In genomic region chr11:42420634-42421470, GRCm38 (mm10) we compare ENCODE assay signal across 9 mouse cellular contexts. TPM values are rescaled to one million over a fixed set of nuclear protein-coding genes. Genes with fewer than 3 reads are reported as not detected.
DNase-seq lines count a peak whose midpoint lies in the region; ATAC-seq and TF ChIP-seq lines count a peak whose summit lies in the region.
"Had no signal": no experiment of that assay in that cellular context is flagged by ENCODE, and none has a peak within 500 bp of the region (broad histone marks: within the 10 kb centered on the region; RNA-seq: fewer than 3 reads in every experiment).

No protein-coding gene starts in this region.

- H3K27ac ChIP-seq in heart, postnatal 0 days (ENCODE audit: low read depth) = no peak overlapping the region
- no peak overlapping the region for H3K27ac ChIP-seq in stomach, embryonic 15.5 days

- H3K9me3 ChIP-seq in heart, postnatal 0 days (replicated peaks; ENCODE audit: control insufficient read depth, low read length) = no peaks in the 10 kb centered on the region
- no peaks in the 10 kb centered on the region for H3K9me3 ChIP-seq in stomach, embryonic 15.5 days

- peak overlapping the region; percentile 96 for H3K4me2 ChIP-seq in heart, postnatal 0 days (ENCODE audit: low read depth, low read length)
- H3K4me2 ChIP-seq in stomach, embryonic 15.5 days = peak overlapping the region; percentile 89

- H3K36me3 ChIP-seq in heart, postnatal 0 days (replicated peaks; ENCODE audit: control insufficient read depth, insufficient read depth, low read length) = no peaks in the 10 kb centered on the region
- no peaks in the 10 kb centered on the region for H3K36me3 ChIP-seq in stomach, embryonic 15.5 days

- TF ChIP-seq EP300 in heart, postnatal 0 days (IDR thresholded peaks at IDR 0.05; ENCODE audit: low read depth) = no peak

- WGBS in heart, postnatal 0 days = under 1% methylated on average over 21 of the region's 21 CpGs
- WGBS in stomach, embryonic 15.5 days = under 1% methylated on average over 21 of the region's 21 CpGs

- peak; percentile 9 for DNase-seq in 3134 (ENCODE audit: extremely low read depth, insufficient read length, low spot score)
- DNase-seq in adrenal gland, adult 18-20 months (ENCODE audit: low spot score in 2 of 2) = peak; percentile 26 to 30
- DNase-seq in embryo, embryonic 9.5 days (ENCODE audit: extremely low spot score) = peak; percentile 72
- peak; percentile 35 for DNase-seq in heart, postnatal 0 days (ENCODE audit: low spot score)
- peak; percentile 70 to 79 for DNase-seq in layer of hippocampus, postnatal 10 days (ENCODE audit: low spot score in 2 of 2)
- peak; percentile 21 to 30 for DNase-seq in lung, postnatal 4 days
- DNase-seq in natural killer cell, adult 2 months (ENCODE audit: low spot score in 2 of 2) = no peak

- peak overlapping the region; percentile 61 for H3K4me3 ChIP-seq in heart, postnatal 0 days (ENCODE audit: low read depth, low read length)
- H3K4me3 ChIP-seq in stomach, embryonic 15.5 days (replicated peaks) = peak overlapping the region; percentile 50

- ATAC-seq in heart, postnatal 0 days (ENCODE audit: insufficient read depth, low read depth) = peak; percentile 24; the same call in 1 of the 2 replicates
- peak; percentile 59; the same call in 1 of the 2 replicates for ATAC-seq in stomach, embryonic 15.5 days (ENCODE audit: insufficient read depth, low FRiP score, low read depth)

- no peaks in the 10 kb centered on the region for H3K27me3 ChIP-seq in heart, postnatal 0 days (ENCODE audit: control insufficient read depth, insufficient read depth, low read length)
- no peaks in the 10 kb centered on the region for H3K27me3 ChIP-seq in stomach, embryonic 15.5 days (replicated peaks)

- peak overlapping the region; percentile 41 for H3K9ac ChIP-seq in heart, postnatal 0 days (replicated peaks; ENCODE audit: low read depth, low read length)
- H3K9ac ChIP-seq in stomach, embryonic 15.5 days = 0 out of 2 replicates have a peak overlapping the region, but pooled peaks have one; percentile 19

- H3K4me1 ChIP-seq in heart, postnatal 0 days (ENCODE audit: control insufficient read depth, insufficient read depth) = no peaks in the 10 kb centered on the region
- 0 out of 2 replicates have a peak, but pooled peaks cover 3% of the 10 kb centered on the region for H3K4me1 ChIP-seq in stomach, embryonic 15.5 days

- TF ChIP-seq CTCF in heart, postnatal 0 days (IDR thresholded peaks at IDR 0.05; ENCODE audit: low read depth) = no peak

RNA-seq across cellular contexts. Expression of gene Gabrb2, which starts 1.3 kb away (rescaled TPM):
- total RNA-seq in adrenal gland, adult 18-20 months (2021) = under 1 TPM in 1 of 2 experiments, not detected in 1; 0.10 TPM
- 0.11 and 0.66 TPM in 2 replicates for total RNA-seq in heart, postnatal 0 days (2014; rRNA removed; ENCODE audit: low replicate concordance)
- polyA plus RNA-seq in heart, postnatal 0 days (2015; fragmentation: Nextera tagmentation; extraction: Ambion mirVana) = 0.18 and 0.25 TPM in 2 replicates
- total RNA-seq in layer of hippocampus, postnatal 10 days (2021) = 100 to 1,000 TPM; 117 to 130 TPM
- 2.3 and 2.5 TPM in 2 replicates for polyA plus RNA-seq in stomach, embryonic 15.5 days (2015; fragmentation: Nextera tagmentation; extraction: Ambion mirVana)
- polyA plus RNA-seq: small intestine, adult 2 months had no signal

Comparison
In these comparisons a context has a peak if more than half of its experiments do, and no peak if none do; other contexts are left out.
1. DNase-seq: peak in 3134 (single experiment), adrenal gland, adult 18-20 months (2 of 2), embryo, embryonic 9.5 days (single experiment), heart, postnatal 0 days (single experiment), layer of hippocampus, postnatal 10 days (2 of 2) and lung, postnatal 4 days (2 of 2); none in natural killer cell, adult 2 months (0 of 2).
2. RNA of gene Gabrb2, which starts 1.3 kb away (total RNA-seq): 117 to 130 TPM in layer of hippocampus, postnatal 10 days; 0.11 to 0.66 TPM in heart, postnatal 0 days and 0.10 TPM in adrenal gland, adult 18-20 months; every median in the first group is over 10 times any median in the second.